Mouse (Mus musculus) c-Kit-positive CD71-negative TER-119-negative erythroid progenitor cells, embryonic 14.5 days (primary cell): ENCODE measurements around the gene Ano6.

Experiments used
- DNase-seq: peaks from one replicate; pipeline ENCODE4 v3.0.0-alpha.2; 2013; ENCODE audit warnings: low read depth

The Ano6 gene

DNA sequence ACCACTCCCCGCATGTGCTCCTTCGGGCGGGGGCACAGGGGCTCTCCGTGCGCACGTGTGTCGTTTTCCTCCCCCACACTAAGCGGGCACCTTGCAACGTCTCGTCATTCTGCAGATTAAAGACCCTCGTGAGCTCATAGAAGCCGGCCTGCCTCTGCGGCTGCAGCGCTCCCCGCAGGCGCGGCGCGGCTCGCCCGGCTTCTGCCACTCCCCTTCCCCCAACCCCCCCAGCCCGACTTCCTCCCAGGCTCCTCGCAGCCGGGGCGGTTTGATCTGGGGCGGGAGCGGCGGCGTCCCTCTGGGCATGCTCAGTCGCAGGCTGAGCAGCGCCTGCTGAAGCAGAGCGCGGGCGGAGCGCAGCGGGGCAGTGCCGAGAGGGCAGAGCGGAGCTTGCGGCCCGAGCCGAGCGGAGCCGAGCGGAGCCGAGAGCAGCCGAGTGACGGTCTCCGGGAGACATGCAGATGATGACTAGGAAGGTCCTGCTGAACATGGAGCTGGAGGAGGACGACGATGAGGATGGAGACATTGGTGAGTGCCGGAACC, at the start of gene Ano6:
Ano6 (plus strand) TSS at position 315 of the 543 bp plus-strand sequence.
- DNase-seq, result peak; percentile 85

DNA sequence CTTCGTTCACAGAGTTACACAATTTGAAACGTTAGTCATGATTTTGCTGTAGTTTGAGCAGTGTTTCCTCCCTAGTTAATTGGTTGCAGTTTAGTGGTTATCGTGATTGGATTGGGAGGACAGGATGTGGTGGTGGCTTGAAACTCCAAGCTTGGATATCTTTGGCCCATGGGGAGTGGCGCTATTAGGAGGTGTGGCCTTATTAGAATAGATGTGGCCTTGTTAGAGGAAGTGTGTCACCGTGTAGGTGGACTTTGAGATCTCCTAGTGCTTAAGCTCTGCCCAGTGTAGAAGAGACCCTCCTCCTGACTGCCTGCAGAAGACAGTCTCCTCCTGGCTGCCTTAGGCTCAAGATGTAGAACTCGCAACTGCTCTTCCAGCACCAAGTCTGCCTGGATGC, 47.7 kb upstream of the Ano6 start:
- no peak for DNase-seq

DNA sequence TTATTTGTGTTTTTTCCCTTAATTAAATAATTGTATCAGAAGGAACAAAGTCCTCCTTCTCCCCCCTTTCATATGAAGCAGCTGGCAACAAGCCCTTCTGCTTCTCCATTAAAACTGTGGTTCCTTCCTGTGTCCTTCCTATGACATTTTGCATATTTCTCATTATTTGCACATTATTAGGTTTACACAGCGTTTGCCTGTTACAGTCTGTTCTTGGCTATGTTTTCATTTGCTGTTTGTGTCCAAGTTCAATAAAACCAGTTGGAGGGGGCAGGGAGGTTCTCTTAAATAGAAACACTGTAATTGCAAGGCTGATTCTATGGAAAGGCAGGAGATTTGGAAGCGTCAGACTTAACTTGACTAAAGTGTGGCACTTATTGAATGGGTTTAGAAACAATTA, 46.8 kb upstream of the Ano6 start:
- DNase-seq, result no peak

DNA sequence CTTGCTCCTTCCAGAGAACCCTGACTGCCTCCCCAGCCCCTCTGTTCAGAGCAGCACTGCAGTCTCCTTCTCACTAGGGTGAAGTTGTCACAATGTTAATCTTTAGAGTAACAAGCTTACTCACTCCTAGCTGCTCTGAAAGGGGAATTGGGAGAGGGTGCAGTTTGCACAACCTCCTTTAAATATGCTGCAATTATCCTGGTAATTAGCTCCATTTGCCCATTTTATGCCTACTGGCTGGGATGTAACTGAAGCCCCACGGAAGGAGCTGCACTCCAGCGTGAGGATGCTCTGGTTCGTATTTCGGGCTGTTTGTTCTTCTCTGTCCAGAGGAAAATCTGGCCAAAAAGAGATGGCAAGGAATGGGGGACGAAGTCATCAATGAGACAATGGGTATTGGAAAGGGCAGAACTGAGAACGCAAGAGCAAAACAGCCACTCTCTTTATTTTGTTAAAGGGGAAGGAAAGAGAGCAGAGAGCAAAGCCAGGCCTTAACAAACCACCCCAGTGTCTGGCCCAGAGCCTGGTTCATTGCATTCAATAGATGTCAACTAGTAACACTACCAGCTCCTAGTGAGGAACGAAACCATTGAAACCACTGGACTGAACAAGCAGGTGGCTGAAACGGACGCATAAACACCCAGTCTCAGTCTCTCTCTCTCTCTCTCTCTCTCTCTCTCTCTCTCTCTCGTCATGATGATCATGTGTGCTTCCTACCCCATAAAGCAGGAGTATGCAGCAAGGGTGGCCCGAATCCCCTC, 45.1 kb upstream of the Ano6 start:
- DNase-seq, result no peak

DNA sequence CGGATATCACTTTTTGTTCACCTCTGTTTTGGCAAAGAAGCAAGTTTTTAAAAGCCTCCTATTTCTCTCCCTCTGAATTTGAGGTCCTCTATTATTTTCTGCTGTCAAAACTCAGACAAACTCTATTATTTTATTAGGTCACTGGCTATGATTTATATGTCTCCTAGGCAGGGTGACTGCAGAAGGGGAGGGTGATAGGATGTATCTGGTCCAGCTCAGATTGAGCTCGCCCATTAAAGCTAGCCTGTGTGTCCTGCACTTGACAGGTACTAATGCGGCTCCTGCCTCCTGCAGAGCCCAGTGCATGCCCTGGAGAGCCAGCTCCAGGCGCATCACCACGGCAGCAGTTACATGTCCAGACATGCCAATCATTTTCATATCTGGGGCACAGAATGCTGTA, 44.1 kb upstream of the Ano6 start:
- DNase-seq, result no peak

DNA sequence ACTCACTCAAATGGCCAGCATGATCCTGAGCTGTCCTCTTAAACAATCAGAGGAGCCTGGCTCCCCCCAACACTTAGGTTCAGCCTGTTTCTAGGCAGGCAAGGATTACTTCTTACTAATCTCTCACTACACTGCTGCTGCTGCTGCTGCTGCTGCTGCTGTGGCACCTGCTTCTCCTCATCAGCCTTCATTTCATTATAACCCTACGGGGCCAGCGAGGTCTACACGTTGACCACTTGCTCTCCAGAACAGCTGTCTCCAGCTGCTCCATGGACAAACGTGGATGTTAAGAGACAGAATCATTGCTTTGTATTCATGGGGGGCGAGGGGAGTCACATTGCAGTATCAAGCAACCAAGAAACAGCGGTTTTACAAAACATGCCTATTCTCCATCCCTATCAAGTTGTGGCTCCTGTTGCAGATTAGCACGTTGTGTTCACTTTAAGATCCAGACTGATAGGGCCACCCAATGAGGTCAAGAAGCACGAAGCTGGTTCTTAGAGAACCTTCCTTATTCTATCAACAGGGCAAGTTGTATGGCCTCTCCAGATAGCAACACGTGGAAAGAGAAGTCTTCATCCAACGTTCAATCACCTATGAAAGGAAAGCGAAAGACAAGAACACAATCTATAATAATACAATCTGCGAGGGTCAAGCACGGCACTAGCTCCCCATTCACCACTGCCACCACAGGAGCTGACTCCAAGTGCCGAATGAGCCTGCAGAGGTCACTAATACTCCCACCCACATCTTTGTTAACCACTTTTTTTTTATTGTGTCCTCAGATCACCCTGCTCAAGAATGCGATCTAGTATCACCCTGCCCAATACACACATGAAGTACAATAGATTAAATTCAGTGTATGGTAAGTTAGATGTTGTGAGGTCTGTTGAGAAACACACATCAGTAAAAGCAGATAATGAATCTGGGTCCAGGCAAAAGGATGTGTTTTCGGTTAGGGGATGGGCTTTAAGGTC, 43.4 kb upstream of the Ano6 start:
- no peak for DNase-seq

DNA sequence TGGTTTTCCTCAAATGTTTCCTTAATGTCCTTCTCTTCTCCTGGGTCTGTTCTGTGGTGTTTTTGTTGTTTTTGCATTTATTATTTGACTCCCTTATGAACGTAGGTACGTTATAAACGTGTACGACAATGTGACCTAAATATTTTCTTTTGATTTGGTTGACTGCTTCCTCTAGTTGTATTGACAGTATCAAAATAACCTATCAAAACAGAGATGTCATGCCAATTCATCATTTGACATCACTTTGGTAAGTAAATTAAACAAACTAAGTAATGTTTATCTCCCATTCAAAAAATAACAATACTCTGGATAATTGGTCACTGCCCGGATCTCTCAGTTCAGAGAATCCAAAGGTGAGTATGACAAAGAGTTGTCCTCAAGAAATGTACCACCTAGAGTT, 41.4 kb upstream of the Ano6 start:
- DNase-seq, result no peak

DNA sequence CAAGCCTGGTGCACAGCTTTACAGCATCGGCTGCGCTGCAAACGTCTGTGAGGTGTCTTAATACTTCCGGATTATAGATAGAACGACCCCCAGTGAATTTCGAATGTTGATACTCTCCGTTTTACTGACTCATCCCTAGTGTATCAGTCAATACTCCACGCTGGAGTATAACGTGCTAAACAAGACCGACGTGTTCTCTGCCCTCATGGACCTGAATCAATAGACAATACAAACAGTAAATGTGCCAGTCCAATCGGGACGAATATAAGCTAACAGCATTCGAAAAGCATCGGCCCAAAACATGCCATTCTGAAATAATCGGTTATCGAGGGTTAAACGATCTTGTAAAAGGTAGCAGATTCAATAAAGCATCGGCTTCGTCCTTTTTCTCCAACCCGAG, 40.6 kb upstream of the Ano6 start:
- no peak for DNase-seq

DNA sequence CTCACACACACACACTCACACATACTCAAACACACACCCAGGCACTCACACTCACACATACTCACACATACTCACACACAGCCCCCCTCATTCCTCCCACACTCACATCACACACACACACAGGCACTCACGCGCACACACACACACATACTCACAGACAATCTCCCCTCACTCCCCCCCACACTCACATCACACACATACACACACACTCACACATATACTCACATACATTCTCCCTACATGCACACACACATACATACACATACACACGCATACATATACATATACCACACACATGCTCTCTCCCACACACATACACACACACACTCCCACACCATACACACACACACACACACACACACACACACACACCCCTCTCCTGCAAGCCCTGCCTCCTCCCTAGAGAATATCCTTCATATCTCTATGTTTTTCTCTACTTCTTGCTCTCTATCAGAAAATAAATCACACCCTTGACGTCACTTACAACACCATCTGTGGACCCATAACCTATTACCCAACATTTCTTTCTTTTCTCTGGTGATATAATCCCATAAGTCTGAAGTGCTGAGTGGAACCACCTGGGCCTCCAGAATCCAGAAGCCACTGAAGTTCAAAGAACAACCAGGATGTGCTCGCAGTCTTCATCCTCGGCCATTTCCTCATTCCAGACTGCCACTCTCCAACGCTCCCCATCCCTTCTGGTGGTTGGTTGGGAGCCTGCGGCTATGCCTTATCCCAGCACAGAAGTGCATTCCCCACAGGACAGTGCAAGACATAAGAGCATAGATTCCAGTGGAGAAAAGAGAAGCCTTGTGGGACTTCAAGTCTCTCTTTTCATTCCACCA, 38.6 kb upstream of the Ano6 start:
- no peak for DNase-seq

DNA sequence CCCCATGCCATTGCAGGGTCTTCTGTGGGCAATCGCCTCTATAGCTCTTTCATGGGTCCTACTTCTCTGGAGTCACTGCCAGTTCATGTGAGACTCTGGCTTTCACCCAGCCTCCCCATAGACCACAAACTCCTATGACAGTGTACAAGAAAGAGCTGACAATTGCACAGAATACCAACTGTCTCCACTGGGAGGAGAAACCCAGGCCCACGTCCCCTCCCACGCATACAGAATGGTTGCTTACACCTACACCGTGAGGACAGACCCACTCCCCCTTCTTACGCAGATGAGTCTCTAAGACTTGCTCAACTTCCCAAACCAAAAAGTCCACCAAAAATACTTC, 38.0 kb upstream of the Ano6 start:
- no peak for DNase-seq

DNA sequence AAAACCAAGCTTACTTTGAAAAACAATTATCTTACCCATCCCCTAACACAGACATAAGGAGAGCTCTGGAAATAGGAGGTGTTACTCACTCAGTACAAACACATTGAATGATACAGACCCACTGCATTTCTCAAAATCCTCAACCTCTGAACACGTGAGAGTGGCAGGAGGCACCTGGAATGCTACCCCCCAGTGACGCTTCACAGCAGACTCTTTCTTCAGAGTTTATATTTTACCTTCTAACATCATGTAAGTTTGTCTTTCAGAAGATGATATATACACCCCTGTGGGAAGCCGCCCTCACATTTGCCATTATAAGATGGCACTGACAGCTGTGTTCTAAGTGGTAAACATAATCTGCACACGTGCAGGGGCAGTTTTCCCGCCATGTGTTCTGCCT, 37.6 kb upstream of the Ano6 start:
- no peak for DNase-seq

DNA sequence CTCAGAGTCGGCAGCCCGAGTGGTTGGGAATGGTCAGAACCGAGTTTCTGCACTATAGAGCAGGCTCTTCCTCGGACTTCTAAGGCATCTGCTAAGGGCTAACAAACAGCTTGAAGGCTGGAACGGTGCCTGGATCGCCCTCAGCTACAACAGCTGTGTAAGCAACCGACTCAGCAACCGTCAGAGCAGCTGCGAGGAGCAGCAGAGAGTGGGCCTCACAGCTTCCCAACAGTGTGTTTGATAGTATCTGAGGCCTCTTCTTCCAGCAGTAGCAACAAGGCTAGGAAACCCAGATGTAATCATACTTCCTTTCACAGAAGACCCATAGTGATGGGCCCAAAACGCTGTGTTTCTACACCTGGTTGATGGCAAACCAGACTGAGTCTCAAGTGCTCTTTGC, 33.5 kb upstream of the Ano6 start:
- DNase-seq, result no peak

DNA sequence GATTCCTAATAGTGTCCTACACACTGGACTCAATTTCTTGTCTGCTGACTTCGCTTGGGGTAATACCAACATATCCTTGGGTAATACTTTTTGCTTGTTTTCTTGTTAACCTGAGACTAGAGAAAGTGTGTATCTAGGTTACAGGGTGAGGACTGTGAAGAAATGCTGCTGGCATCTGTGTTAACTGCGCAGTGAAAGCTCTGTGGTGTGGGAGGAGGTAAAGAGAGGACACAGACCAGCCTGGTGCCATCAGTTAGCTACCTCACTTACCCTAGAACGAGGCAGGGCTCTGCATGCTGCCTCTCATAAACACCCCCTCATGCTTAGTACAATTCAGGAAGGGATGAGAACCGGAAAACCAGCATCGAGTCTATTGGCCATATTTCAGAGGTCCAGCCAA, 32.6 kb upstream of the Ano6 start:
- DNase-seq, result no peak

DNA sequence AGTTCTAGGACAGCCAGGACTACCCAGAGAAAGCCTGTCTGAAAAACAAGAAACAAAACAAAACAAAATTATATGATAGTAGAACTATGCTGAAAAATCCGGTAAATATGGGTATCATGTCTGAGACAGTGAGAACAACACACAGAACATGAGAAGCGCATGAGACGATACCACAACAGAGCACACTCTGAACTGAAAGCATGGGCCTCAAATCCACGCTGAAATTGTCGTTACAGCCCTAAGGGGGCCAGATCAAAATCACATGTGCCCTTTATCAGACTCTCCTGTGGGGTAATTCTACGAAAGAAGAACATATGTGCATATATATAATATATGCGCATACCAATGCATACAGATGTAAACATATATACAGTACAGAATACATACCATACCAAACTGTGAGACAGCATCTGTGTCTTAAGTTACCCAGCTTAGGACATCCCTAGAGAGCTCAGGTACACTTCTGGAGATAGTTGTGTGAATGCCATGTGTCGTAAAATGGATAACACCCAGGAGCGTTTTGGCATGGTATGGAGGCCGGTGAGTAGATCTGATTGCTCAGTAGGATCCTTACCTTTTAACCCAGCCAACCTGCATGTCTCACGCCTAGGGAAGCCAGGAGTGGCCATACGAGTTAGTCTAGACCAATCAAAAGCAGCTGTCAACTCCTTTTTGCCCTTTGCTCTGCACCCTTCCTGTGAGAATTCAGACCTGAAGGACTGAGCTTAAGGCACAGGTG, 31.8 kb upstream of the Ano6 start:
- no peak for DNase-seq

DNA sequence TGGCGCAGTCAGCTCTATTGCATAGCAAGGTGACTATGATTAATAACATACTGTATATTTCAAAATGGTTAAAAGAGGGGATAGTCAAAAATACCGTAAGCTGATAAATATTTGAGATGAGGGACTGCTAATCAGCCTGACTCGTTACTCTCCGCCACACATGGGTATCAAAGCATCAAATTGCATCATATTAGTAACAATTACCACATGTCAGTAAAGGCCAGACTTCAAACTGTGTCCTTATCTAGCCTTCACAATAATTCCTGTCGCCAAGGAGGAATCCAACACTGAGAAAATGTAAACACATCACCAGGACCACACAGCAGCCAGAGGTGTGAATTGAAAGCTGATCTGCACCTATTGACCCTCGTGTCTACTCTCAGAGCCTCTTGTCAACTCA, 30.8 kb upstream of the Ano6 start:
- DNase-seq, result no peak

DNA sequence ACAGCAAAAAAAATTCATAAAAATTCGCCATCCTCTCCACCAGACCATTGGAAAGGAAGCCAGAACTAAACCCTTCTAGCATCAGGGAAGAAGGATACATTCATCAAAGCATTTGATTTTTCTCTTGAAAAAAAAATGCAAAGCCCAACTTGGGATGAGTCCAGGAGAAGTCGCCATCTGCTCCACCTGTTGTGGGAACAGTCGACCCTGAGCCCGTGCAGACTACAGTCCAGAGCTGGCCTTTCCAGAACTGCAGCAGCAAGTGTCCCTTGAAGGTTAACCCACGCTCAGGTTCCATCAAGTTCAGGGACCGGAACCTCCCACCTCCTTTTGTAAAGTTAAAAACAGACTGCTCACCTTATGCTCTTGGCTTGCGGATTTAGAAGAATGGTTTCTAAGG, 29.2 kb upstream of the Ano6 start:
- DNase-seq, result no peak

DNA sequence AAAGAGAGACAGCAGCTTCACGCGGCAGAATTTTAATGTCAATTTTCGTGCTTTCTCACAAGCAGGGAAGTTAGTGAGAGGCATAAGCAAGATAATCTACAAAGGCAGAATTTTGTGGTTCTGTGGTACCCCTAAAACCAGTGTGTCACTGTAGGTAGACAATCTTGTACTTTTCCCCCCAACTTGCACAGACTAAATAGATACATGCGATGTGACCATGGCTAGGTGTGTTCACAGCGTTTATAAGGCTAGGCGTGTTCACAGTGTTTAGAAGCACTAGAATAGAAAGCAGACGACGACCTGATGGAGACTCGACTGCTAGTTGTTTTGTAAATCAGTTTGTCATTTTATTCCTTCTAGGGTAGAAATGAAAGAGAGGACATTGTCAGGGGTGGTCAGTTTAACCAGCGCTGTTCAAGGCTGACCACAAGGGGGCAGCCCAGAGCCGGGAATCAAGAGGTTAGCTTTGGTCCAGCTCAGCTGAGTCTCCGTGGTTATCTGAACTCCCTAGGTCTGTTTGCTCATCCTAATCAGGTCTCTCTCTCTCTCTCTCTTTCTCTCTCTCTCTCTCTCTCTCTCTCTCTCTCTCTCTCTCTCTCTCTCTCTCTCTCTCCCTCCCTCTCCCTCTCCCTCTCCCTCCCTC, 27.9 kb upstream of the Ano6 start:
- DNase-seq, result peak; percentile 58

DNA sequence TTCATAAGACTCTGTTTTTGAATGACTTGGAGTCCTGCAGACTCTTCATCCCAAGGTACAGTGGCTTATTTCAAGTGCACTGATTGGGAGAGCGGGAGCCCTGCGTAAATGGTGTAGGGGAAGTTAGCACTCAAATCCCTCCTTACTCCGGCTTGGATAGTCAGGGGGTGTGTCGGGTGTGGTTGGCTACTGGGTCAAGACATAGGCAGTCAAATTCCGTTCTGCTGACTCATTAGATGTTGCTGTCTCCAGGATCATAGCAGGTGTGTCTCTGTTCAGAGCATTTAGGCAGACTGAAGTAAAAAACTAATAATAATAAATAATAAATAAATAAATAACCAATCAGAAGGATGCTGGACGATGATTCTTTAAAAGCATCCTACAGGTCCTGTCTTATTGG, 27.2 kb upstream of the Ano6 start:
- DNase-seq, result no peak

DNA sequence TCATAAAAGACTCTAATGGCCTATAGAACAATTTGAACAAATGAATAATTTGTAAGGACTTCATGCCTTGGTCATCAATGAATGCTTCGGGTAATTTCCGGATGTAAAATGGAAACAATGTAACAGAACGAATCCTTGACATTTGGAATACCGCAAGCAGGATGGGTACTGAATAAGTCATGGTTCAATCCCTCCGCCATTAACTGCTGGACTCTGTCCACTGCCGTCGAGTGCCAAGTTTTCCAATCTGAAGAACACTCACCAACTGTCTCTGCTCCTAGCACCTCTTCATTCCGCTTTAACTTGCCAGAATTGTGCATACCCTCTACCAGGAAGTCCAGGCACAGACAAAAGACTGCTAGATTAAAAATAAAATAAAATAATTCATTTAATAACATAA, 25.4 kb upstream of the Ano6 start:
- no peak for DNase-seq

DNA sequence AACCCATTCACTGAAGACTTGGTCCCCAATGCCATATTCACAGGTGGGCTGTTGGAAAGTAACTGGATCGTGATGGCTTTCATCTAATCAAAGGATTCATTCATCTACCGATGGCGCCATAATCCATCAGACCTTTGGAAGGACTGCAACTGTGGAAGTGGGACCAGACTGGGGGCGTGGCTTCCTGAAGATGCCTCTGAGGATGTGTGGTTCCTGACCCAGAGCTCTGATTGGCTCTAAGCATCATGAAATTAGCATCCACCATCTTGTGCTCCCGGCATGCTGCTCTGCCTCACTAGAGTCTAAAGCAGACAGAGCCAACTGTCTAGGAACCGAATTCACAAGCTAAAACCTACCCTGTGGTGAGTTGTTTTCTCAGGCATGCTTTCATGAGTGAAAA, 24.7 kb upstream of the Ano6 start:
- no peak for DNase-seq

DNA sequence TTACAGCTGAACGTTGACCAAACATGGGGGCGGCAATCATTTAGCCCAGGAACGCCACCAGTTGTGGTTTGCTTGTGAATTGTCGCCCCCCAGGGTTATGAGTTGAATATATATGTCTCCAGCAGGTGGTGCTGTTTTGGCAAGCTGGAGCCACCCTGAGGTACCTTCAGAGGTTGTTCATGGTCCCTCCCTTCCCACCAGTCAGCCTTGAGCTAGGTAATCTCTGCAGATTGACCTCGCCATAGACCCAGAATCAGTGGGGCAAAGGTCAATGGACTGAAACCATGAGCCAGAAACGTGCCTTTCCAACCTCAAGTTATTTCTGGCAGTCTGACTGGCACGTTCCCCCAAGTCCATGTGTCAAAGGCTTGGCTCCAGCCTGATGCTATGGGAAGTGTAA, 22.8 kb upstream of the Ano6 start:
- DNase-seq, result no peak
